Mouse (Mus musculus) C2C12 (cell line): ENCODE measurements around the gene Rcor1. TPM values are rescaled to one million over a fixed set of nuclear protein-coding genes. Genes with fewer than 3 reads are reported as not detected.

Experiments used
- H3K27me3 ChIP-seq: one replicate; pipeline ENCODE4 v1.6.1; 2011; ENCODE audit not compliant: control insufficient read depth, insufficient read depth, insufficient read length
- H3K36me3 ChIP-seq: one replicate; pipeline ENCODE4 v1.6.1; 2011; ENCODE audit not compliant: control insufficient read depth, insufficient read depth
- H3K4me3 ChIP-seq: one replicate; pipeline ENCODE4 v1.5.1; 2011; ENCODE audit warnings: mild to moderate bottlenecking, control low read depth; ENCODE audit not compliant: poor library complexity, insufficient read depth, severe bottlenecking
- H3K79me2 ChIP-seq: one replicate; pipeline ENCODE4 v1.6.1; 2011; ENCODE audit not compliant: control insufficient read depth, insufficient read depth
- H3K79me3 ChIP-seq: one replicate; pipeline ENCODE4 v1.6.1; 2011; ENCODE audit warnings: low read depth, control low read depth
- H3ac ChIP-seq: one replicate; pipeline ENCODE3; 2011; ENCODE audit warnings: low read depth; ENCODE audit not compliant: control insufficient read depth, insufficient read length
- CEBPB ChIP-seq: IDR thresholded peaks from one replicate; pipeline ENCODE4 v1.6.1; 2011; ENCODE audit warnings: low read depth, mild to moderate bottlenecking, control low read depth, moderate library complexity
- CTCF ChIP-seq: IDR thresholded peaks from one replicate; pipeline ENCODE4 v1.5.1; 2011; ENCODE audit not compliant: control insufficient read depth, insufficient read depth, insufficient read length
- FOSL1 ChIP-seq: IDR thresholded peaks from one replicate; pipeline ENCODE4 v1.8.0; 2011; ENCODE audit warnings: mild to moderate bottlenecking, low read length; ENCODE audit not compliant: poor library complexity, insufficient read depth, severe bottlenecking
- MAX ChIP-seq: IDR thresholded peaks from one replicate; pipeline ENCODE4 v1.6.1; 2011; ENCODE audit warnings: mild to moderate bottlenecking, control low read depth
- MYOD1 ChIP-seq: IDR thresholded peaks from one replicate; pipeline ENCODE4 v1.6.1; 2011; ENCODE audit warnings: low read depth; ENCODE audit not compliant: control insufficient read depth, insufficient read length
- MYOG ChIP-seq: IDR thresholded peaks from one replicate; pipeline ENCODE4 v1.6.1; 2011; ENCODE audit not compliant: control insufficient read depth, insufficient read length; ENCODE audit errors: extremely low read depth
- USF1 ChIP-seq: IDR thresholded peaks from one replicate; pipeline ENCODE4 v1.6.1; 2011; ENCODE audit warnings: low read depth, mild to moderate bottlenecking, control low read depth, moderate library complexity
- polyA plus RNA-seq: library from polyadenylated mRNA; unstranded; fragments of >200 nt; fragmentation: generic; extraction: Trizol; gene quantifications from one replicate; pipeline ENCODE4 v1.2.1, GENCODE M21; 2012; ENCODE audit warnings: missing spikeins

Gene Rcor1
- polyA plus RNA-seq, 1 experiment = 7.7 TPM

DNA sequence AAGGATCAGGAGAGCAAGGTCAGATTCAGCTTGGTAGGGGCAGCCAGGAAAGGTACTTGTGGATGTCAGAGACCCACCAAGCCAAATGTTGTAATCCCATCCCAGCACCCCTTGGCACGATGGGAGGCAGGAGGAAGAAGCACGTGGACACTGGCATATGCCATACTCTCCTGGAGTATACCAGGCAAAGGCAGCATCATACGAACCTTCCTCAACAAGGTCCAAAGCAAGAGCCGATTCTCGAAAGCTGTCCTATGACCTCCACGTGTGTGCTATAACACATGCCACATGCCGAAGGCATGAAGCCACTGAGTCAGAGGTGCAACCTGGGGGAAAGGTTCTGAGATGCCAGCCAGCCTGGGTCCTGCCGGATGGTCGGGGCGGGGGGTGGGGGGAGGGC is 121.7 kb downstream of the Rcor1 start:
- Histone ChIP-seq H3ac (no peak overlapping the region), H3K4me3 (no peak overlapping the region), H3K27me3 (no peaks in the 10 kb centered on the region), H3K79me2 (no peaks in the 10 kb centered on the region), H3K36me3 (no peaks in the 10 kb centered on the region), H3K79me3 (no peaks in the 10 kb centered on the region)
- no peak for TF ChIP-seq CEBPB
- TF ChIP-seq CTCF = no peak
- TF ChIP-seq USF1 = no peak
- no peak for TF ChIP-seq FOSL1
- TF ChIP-seq MYOG = no peak
- TF ChIP-seq MAX = no peak
- no peak for TF ChIP-seq MYOD1

GRCm38 (mm10) chr12:111161943-111162311 is 122.8 kb downstream of the Rcor1 start:
- no peaks in the 10 kb centered on the region for H3K36me3 ChIP-seq
- no peak overlapping the region for H3K4me3 ChIP-seq
- peaks cover 3% of the 10 kb centered on the region for H3K79me2 ChIP-seq
- TF ChIP-seq CTCF (no peak), CEBPB (no peak), MAX (no peak), MYOG (no peak)
- H3K79me3 ChIP-seq = peaks cover 2% of the 10 kb centered on the region
- H3ac ChIP-seq = no peak overlapping the region
- H3K27me3 ChIP-seq = no peaks in the 10 kb centered on the region

- TF ChIP-seq CEBPB (no peak), MYOG (no peak), CTCF (no peak), FOSL1 (no peak), MAX (no peak), MYOD1 (no peak), USF1 (no peak)
- peaks cover 8% of the 10 kb centered on the region for H3K79me3 ChIP-seq
- H3K27me3 ChIP-seq = no peaks in the 10 kb centered on the region
- H3K36me3 ChIP-seq = no peaks in the 10 kb centered on the region
- no peak overlapping the region for H3ac ChIP-seq
- H3K4me3 ChIP-seq = no peak overlapping the region
- peaks cover 9% of the 10 kb centered on the region for H3K79me2 ChIP-seq
Measured at GRCm38 (mm10) chr12:111162312-111163061, 123.3 kb downstream of the Rcor1 start.

DNA sequence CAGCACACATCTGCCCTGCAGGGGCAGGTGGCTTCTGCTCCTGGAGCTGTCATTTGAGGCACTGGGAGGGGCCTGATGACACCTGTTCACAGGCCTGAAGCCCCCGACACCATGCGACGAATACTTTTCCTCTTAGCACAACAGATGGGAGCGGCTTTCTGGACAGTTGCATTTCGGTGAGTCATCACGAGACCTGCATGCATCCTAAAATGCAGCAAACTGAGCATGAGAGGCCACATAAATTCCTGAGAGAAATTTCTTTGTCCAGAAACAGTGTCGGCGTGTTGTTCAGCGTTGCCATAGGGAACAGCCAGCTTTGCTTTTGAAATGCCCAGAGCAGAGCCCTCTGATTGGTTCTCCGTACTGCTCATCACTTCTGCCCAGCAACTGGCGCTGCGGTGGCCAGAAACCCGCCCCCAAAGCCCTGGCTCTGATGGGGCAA is 125.2 kb downstream of the Rcor1 start:
- no peaks in the 10 kb centered on the region for H3K27me3 ChIP-seq
- H3K79me3 ChIP-seq = peaks cover 24% of the 10 kb centered on the region
- peaks cover 27% of the 10 kb centered on the region for H3K79me2 ChIP-seq
- peak overlapping the region; percentile 5 for H3ac ChIP-seq
- H3K4me3 ChIP-seq = no peak overlapping the region
- TF ChIP-seq MYOD1 = peak; percentile 70
- TF ChIP-seq FOSL1 = no peak
- peaks cover 8% of the 10 kb centered on the region for H3K36me3 ChIP-seq

- TF ChIP-seq CTCF (peak; percentile 65), FOSL1 (no peak), MYOD1 (no peak)
- no peaks in the 10 kb centered on the region for H3K27me3 ChIP-seq
- H3K79me2 ChIP-seq = peaks cover 37% of the 10 kb centered on the region
- H3K4me3 ChIP-seq = no peak overlapping the region
- H3ac ChIP-seq = no peak overlapping the region
- peaks cover 33% of the 10 kb centered on the region for H3K79me3 ChIP-seq
- H3K36me3 ChIP-seq = peaks cover 9% of the 10 kb centered on the region
Measured at GRCm38 (mm10) chr12:111165146-111165812, 126.1 kb downstream of the Rcor1 start.

Other genes with a start within 250 kb of the Rcor1 start
- gene Mok, start 198.4 kb upstream of the Rcor1 start, polyA plus RNA-seq = 2.0 TPM
- 1.2 TPM for gene Zfp839, start 189.1 kb upstream of the Rcor1 start, polyA plus RNA-seq
- gene Cinp, start 150.2 kb upstream of the Rcor1 start, polyA plus RNA-seq = 71.9 TPM
- gene Tecpr2, start 150.1 kb upstream of the Rcor1 start, polyA plus RNA-seq = 3.4 TPM
- gene Ankrd9, start 60.3 kb upstream of the Rcor1 start, polyA plus RNA-seq = 11.7 TPM
- gene Traf3, start 127.0 kb downstream of the Rcor1 start, polyA plus RNA-seq = 9.9 TPM
- gene 4930595D18Rik, start 145.1 kb downstream of the Rcor1 start, polyA plus RNA-seq = not detected
- 0.09 TPM for gene Amn, start 231.7 kb downstream of the Rcor1 start, polyA plus RNA-seq